Mouse (Mus musculus) gonadal fat pad, adult 2 months (tissue): ENCODE measurements around the gene Gnai2. TPM values are rescaled to one million over a fixed set of nuclear protein-coding genes. Genes with fewer than 3 reads are reported as not detected.

Experiments
- DNase-seq: peaks from one replicate; pipeline ENCODE4 v3.0.0-alpha.2; 2012; ENCODE audit warnings: low read depth
- polyA plus RNA-seq: library from polyadenylated mRNA; depleted of rRNA; stranded (reverse); fragments of >200 nt; gene quantifications from 2 replicates; pipeline ENCODE4 v1.2.3, GENCODE M21; 2012

Gene Gnai2
- polyA plus RNA-seq, 1 experiment: 685 TPM

DNA sequence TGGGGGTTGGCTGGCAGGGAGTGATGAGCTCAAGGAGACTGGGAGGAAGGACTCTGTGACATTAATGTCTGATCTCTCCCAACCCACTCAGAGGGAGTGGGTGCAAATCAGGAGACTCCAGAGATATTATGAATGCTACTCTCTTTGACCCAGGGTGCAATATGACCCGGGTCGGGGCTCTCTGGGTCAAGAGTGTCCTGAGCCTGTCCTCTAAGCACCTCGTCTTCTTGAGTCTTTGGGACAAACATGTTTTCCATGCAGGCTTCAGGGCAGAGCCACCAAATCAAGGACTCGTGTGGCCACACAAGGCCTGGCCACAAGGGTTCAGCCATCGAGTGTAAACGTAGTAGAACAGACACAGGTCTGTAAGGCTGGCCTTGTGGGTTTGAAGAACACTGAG, 22.9 kb upstream of the Gnai2 start:
- no peak for DNase-seq

DNA sequence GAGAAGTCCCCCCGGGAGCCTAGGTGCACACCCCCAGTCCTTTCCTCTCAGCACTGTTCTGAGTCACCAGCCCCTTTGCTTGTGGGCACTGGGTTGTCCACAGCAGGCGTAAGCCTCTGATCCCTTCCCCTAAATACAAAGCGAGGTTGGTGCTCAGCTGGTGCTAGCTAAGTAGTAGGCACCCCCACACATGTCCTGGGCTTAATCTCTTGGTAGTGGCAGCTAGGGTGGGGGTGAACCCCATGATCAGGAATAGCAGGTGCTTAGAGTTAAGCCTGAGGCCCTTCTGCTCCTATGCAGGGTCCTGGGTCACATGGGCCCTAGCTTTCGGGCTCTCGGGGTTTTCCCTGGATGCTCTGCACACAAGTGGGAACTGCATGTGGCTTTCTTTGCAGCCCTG, 22.0 kb upstream of the Gnai2 start:
- DNase-seq: no peak

DNA sequence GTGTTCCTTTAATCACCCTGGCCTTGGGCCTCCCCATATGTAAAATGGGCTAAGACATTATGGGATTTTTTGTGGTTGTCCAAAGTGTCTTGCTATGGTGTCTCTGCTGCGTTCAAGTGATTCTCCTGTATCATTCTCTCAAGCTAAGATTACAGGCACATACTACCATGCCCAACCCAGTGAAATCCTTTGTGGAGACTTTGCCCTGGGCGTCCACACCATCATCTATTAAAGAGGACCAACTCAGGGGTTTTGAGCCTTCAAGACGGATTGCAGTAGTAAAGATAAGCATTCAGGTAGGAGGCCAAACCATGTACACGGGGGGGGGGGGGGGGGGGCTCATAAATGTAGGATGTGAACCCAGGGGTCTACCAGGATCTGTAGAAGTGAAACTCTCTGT, 19.4 kb upstream of the Gnai2 start:
- DNase-seq: no peak

DNA sequence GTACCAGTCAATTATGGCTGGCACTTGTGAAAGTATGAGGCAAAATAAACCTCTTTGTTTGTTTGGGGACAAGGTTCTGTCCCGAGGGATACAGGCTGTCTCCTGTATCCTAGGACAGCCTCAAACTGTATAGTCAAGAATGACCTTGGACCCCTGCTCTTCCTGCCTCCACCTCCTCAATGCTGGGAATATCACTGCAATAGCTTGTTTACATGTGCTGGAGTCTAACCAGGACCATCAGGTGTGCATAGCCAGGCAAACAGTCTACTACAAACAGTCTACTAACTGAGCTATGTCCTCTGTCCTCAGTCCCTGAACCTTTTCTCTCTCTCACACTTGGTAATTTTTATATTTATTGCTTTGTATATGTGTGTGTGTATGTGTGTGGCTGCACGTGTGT, 18.3 kb upstream of the Gnai2 start:
- no peak for DNase-seq

DNA sequence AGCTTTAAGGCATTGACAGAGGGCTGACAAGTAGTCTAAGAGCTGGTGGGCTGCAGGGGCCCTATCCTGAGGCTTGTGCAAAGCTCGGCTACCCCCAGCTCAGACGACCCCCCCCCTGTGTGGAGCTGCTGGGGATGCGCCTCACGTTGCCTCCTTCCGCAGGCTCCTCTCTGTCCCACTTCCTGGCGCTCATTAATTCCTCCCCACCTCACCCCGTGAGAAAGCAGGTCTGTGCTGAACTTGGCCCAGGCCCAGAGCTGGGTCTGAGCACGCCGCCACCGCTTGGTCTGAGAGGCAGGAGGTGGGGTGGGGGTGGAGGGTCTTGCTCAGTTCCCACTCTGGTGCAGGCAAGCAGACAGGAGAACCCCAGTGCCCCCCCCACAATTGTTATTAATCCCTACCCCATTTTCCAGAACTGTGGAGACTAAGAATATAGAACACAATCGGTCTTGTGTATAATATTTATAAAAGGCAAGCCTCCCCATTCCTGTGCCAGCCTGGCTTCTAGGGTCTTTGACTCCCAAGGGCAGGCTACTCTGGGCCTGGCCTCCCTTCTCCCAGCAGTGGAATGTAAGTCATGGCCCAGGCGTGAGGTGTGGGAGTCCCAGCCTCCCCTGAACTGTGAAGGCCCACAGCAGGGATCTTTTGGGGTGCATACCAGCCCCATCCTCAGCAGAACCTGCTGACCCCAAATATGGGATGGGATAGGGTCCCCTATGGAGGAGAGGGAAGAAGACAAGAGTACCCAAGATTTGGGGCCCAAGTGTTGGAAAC, 15.7 kb upstream of the Gnai2 start:
- no peak for DNase-seq

DNA sequence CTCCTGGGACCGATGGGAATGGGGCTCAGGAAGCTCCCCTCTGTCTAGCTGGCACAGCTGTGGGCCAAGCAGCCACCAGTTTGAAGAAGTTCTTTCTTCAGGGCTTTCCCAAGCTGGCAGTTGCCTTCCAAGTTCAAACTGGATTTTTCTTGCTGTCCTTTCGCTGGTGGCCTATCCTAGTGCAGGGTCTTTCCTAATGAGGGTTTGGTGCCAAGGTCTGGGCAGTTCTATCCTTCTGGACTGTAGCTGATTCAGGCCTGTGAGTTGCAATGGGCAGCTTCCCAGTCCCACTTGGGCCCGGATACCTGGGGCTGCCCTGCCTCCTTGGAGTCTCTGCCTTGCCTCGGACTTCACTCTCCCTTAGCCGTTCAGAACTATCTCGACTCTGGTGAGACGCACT, 15.1 kb upstream of the Gnai2 start:
- DNase-seq: no peak

DNA sequence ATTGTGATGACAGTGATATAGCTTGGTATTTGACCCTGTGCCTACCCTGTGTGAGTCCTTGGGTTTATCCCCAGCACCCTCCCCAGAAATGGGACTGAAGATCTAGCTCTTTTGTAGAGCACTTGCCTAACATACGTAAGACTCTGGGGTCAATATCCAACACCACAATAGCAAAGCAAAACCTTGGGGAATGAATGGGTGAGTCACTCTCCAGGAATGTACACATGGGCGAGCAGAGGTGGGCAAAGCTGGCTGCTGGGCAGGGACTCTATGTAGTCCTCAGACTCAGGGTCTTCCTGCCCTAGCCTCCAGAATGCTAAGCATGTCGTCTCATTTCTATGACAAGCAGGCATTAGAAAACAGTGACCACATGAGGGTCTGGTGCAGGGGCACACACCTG, 13.6 kb upstream of the Gnai2 start:
- DNase-seq: no peak

DNA sequence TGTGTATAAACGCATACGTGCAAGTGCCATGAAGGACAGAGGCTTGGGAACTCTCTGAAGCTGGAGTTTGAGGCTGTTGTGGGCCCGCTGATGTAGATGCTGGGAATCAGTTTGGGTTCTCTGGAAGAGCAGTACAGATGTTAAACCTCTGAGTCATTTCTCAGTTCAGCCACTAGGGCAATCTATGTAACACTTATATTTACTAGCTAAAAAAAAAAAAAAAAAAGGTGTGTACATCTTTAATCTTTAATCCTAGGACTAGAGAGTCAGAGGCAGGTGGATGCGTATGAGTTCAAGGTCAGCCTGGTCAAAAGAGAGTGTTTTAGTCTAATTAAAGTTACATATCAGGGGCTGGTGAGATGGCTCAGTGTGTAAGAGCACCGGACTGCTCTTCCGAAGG, 11.8 kb upstream of the Gnai2 start:
- no peak for DNase-seq

DNA sequence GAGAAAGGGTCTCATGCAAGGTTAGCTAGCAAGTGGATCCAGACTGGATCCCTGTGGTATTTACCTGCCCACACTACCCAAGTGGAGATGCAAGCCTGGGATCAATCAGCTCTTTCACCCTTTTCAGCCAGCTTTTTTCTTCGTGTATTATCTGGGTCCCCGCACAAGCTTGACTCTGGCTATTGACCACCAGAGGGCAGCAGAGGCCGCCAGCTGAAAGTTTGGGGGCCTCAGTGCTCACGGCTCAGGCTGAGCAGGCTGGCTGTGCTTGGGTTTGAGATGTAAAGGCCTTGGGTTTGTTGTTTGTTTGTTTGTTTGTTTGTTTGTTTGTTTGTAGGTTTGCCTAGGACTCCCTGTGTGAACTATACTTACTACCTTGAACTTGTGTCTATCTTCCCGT, 10.4 kb upstream of the Gnai2 start:
- DNase-seq: no peak

DNA sequence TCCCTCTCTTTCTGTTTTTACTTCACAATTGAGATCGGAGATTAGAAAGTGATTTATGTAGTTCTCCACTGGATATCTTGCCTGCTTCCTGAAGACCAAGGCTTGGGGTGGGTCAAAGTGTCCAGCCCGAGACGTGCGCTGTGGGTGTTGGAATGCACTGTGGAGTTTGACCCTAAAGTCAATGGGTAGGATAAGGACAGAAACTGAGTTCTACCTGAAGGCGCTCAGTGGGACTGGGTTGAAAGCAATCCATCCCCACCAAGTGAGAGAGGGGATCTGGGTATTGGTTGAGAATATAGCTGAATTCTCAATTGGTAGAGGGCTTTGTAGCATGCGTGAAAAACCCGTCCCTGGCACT, 10.0 kb upstream of the Gnai2 start:
- DNase-seq: no peak

DNA sequence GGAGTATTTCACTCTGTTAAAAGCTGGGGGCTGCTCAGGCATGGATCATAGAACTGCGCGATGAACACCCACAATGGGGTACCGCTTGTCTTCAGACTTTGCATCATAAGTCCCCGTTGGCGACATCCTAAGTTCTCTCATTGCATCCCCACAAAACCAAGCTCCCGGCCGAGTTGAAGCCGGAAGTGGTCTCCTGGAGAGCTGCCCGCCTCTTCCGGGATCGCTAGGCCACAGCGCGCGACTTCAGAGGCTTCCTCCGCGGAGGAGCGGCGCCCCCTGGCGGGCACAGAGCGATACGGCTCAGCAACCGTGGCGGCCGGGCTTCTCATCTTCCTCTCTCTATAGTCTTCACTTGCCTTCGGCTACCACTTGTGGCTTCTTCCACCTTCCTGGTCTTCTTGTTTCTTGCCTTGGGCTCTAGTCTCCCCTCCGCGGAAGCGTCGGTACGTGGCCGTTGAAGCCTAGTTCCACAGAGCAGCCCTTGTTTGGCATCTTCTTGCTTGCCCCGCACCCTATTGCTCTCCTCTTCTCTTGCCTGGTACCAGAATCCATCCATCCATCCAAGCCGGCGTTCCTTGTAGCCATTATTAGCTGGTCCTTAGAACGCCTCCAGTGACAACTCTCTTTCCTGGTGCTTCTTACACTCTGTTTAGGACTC, 9.5 kb upstream of the Gnai2 start:
- no peak for DNase-seq

DNA sequence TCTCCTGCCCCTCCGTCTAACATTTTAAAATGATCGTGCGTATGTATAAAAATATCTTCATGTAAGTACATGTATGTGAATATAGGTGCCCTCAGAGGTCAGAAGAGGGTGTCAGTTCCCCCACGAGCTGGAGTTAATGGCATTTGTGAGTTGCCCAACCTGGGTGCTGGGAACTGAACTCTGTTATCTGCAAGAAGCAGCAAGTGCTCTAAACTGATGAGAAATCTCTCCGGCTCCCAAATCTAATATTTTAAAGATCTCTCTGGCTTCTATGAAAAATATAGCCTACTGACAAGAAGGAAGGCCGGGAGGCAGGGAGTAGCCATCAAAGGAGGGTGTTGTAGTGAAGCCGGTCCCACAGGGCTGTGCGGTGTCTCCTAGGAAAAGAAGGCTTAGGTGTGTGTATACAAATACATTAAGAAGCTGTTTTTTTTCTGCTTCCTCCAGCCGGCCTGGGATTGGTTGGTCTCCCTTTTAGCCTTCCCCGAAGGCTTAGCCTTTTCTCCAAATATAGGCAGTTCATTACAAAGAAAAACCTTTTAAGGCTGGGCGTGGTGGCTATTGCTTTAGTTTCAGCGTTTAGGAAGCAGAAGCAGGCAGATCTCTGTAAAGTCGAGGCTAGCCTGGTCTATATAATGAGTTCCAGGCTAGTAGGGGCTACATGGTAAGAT, 8.5 kb upstream of the Gnai2 start:
- DNase-seq: no peak

DNA sequence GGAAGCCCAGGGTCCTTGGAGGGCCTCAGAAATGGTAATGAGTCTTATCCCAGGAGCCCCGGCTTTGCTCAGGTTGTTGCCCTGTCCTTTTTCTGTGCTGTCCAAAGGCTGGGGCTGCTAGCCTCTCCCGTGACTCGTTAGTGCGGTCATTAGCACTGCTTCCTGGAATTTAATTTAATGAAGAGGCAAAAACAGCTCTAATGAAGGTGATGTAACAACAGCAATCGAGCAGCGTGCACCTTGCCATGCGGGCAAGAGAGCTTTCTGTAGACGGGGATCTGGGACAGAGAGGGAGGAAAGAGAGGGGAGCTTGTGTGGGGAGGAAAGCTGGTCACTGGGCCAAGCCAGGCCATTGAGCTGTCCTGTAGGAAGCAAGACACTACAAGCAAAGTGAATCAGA, 6.5 kb upstream of the Gnai2 start:
- DNase-seq: no peak

DNA sequence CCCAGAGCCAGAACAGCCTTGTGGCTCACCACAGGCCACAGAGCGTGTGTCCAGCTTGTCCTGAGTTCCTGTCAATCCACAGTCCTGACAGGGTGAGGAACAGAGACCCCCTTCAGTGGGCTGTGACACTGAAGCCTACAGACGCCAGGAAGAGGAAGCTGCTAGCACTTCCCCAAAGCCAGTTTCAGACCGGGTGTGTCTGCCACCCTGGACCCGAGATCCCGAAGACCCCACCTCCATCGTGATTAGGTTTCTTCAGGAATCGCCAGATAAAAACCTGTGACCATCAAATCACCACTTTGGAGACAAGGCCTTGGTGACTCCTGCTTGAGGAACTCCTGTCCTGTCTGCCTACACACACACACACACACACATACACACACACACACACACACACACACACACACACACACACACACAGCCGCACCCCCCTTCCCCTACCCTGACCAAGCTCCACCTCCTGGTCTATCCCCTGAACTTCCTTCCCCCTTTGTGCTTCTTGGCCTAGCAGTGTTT, 5.1 kb upstream of the Gnai2 start:
- no peak for DNase-seq

DNA sequence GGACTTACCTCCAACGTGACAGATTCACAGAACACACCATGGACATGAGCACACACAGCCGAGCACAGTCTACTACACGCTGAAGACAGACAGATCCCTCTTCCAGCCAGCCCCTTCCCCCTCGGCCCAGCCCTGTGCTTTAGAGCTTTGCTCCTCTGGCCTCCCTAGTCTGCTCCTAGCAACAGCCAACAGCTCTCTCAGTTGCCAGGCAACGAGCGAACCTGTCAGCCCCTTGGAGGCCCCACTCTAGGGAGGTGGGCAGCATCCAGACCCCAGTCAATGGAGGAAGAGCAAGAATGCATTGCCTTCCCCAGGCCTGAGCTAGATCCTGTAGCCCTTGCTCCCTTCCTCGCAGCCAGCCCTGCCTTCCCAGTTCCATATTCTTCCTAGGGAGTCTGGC, 1.9 kb upstream of the Gnai2 start:
- no peak for DNase-seq

DNA sequence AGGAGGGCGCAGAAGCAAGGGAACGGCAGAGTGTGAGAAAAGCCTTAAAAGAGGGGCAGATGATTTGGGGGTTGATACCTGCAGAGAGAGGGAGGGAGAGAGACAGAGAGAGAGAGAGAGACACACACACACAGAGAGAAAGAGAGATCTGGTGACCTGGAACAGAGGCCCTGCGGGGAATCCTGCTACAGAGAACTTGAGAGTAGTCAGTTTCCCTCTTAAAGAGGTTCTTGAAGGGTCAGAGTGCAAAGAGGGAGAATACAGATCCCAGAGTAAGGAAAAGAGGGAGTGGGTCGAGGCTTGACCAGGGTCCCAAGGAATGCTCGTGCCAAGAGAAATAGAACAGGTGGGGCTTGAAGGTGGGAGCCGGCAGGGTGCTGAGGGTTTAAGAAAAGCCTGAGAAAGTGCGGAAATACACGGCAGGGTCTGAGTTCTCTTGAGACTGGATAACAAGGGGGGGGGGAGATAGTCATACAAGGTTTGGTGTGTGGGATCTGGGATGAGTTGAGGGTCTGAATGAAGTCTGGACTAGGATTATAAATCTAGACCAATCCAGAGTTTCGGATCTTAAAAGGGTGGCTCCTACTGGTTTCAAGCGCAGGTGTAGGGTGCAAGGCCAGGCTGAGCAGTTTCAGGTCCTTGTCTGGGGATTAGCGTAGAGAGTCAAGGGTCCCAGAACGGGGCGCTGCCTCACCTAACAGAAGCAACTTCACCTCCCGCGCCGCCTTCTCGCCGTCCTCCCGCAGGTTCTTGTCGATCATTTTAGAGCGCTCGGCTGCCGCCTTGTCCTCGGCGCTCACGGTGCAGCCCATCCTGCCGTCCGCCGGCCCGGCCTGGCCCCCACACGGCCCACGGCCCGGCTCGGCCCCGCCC, 525 bp downstream of the Gnai2 start:
- no peak for DNase-seq

DNA sequence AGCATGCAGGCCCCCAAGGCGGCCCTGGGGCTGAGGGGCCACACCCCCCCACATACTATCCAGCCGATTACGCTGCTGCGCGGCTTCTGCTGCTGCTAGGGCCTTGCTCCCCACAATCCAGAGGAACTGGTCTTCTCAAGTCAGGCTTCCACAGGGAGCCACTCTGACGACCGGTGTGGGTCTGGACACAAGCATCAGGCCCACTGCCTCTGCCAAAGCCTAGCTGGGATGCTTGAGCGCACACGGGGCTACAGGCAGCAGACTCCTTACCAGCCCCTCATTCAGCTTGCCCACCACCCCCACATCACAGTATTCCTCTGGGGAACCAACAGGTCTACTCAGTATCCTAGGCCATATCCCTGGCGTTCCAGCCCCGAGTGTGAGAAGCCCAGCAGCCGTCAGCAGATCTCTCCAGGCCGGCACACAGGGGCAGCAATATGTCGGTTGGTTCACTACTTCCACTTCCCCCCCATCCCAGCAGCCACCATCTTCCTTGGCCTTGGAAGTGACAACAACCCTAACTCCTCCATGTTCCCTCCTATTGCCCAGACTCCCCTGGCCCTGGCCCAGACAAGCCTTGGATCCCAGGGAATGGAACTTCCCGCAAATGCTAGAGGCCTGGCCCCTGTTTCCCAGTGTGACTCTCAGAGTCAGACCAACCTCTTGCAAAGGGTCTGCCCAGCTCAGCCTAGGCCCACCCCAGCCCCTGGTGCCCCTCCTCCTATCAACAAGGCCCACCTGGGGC, 1.3 kb downstream of the Gnai2 start:
- no peak for DNase-seq

DNA sequence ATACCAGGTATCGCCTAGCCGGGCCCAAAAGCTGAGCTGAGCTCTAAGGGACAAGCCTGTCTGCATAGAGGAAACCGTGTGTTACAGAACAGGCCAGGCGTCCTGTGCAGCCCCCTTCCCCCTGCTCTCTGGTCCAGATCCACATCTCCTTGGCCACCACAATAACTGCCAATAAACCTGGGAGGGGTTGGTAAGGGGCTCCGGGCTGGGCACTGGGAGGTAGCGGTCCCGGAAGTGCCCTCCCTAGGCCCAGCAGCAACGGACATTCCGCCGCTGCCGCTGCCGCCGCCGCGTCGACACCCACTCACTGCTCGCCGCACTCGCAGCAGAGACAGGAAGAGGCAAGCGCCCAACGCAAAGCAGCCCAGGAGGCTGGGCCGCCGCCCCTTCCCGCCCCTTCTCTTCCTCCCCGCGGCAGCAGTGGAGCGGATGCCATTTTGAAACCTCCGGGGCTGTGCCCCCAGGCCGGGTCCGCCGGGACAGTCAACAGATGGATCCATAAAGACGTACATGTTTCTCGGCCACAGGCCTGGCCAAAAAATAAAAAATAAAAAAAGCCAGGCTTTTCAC, 2.0 kb downstream of the Gnai2 start:
- DNase-seq: no peak

DNA sequence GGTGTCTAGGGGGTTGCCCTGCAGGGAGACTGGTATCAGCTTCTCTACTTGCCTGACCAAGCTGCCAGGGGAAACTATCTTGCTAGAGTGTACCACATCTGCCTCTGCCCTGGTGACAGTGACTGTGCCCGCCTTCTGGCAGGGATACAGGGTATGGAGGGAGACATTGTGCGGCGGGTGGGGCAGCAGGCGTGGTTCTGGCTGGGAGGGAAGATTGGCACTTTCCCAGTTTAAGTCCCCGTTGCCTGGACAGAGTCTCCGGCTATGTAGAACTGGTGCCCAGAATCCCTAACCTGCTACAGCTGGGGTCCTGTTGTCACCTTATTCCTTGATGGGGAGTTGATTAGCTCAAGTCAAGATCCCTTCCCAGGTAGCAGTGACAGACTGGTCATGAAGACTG, 2.7 kb downstream of the Gnai2 start:
- no peak for DNase-seq

DNA sequence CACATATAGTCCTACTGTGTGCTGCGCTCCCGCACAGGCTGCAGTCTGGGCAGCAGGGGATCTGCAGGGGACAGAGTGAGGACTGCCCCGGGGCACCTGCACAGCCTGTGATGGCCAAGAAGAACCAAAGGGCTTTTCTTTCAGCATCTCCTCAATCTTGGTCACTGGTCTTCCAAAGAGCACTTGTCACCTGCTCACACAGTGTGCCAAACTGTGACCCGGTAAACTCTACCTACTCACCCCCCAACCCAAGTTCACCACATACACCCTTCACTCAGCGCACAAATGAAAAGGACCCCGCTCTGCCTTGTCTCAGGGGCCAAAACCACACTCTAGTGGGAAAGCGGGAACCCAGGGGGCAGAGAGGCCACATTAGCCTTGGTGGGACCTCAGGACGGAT, 3.3 kb downstream of the Gnai2 start:
- no peak for DNase-seq

DNA sequence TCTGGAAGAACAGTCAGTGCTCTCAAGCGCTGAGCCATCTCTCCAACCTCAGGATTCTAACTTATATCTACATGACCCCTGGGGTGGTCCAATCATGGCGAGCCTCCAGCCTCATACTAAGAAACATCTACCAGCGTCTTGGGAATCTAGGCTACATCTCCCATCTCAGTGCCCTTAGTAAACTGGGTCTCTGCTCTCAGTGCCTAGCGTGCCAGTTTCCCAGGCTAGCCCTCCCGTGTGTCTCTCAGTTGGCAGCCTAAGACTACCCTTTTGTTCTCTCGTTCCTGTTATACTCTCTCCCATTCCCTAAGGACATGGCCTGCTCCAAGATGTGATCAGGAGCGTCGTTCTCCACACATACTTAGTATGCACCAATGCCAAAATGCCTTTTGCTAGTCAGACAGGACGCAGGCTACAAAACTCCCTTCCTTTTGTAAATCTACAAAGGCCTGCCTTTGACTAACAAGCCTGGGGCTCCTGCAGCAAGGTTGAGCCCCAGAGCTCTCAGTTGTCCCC, 3.8 kb downstream of the Gnai2 start:
- no peak for DNase-seq
